Mouse (Mus musculus) MEL (cell line): ENCODE data around the gene Tmem240. TPM values are rescaled to one million over a fixed set of nuclear protein-coding genes. Genes with fewer than 3 reads are reported as not detected.

Experiments
- DNase-seq: peaks from one replicate; pipeline ENCODE4 v3.0.0; 2011; ENCODE audit warnings: low read depth, low spot score
- H3K27ac ChIP-seq: 2 replicates; pipeline ENCODE4 v1.5.1; 2012; ENCODE audit warnings: low read depth, mild to moderate bottlenecking, control low read depth, low read length, moderate library complexity; ENCODE audit not compliant: control insufficient read depth
- H3K27me3 ChIP-seq, 2 experiments: fragments of 150-350 bp in 1 of 2; sonication (generic) in 1 of 2; 2 replicates each; pipeline ENCODE4 v1.6.1; 2012; ENCODE audit warnings: low read length in 2 of 2, mild to moderate bottlenecking in 2 of 2, improper control_type of control experiment in 1 of 2, moderate library complexity in 1 of 2; ENCODE audit not compliant: insufficient read depth in 2 of 2, control insufficient read depth in 1 of 2
- H3K36me3 ChIP-seq, 2 experiments: 2 replicates each; pipeline ENCODE4 v1.6.1; 2012 to 2014; ENCODE audit warnings: low read length in 2 of 2, improper control_type of control experiment in 1 of 2, inconsistent platforms in 1 of 2, mild to moderate bottlenecking in 1 of 2; ENCODE audit not compliant: insufficient read depth in 2 of 2, control insufficient read depth in 1 of 2
- H3K4me1 ChIP-seq, 2 experiments: fragments of 150-350 bp in 1 of 2; sonication (generic) in 1 of 2; 2 replicates each; pipeline ENCODE4 v1.6.1; 2012; ENCODE audit warnings: low read length in 2 of 2, improper control_type of control experiment in 1 of 2, mild to moderate bottlenecking in 1 of 2; ENCODE audit not compliant: insufficient read depth in 2 of 2, control insufficient read depth in 1 of 2
- H3K4me3 ChIP-seq, 2 experiments: fragments of 150-350 bp in 1 of 2; sonication (generic) in 1 of 2; 2 replicates each; pipeline ENCODE4 v1.5.1; 2012; ENCODE audit warnings: low read depth in 2 of 2, low read length in 2 of 2, mild to moderate bottlenecking in 2 of 2, moderate library complexity in 2 of 2, control low read depth in 1 of 2, improper control_type of control experiment in 1 of 2; ENCODE audit not compliant: control insufficient read depth in 1 of 2, insufficient read depth in 1 of 2
- H3K79me2 ChIP-seq: 2 replicates; pipeline ENCODE4 v1.6.1; 2012; ENCODE audit warnings: mild to moderate bottlenecking, low read length, moderate library complexity; ENCODE audit not compliant: control insufficient read depth, poor library complexity, insufficient read depth
- H3K9ac ChIP-seq: 2 replicates; pipeline ENCODE4 v1.6.1; 2012; ENCODE audit warnings: low read depth, mild to moderate bottlenecking, control low read depth, low read length, moderate library complexity; ENCODE audit not compliant: control insufficient read depth, poor library complexity, severe bottlenecking
- H3K9me3 ChIP-seq: fragments of 150-350 bp; sonication (generic); replicated peaks from 2 replicates; pipeline ENCODE4 v1.6.1; 2012; ENCODE audit warnings: mild to moderate bottlenecking, low read length, improper control_type of control experiment, moderate library complexity; ENCODE audit not compliant: insufficient read depth
- BHLHE40 ChIP-seq: IDR thresholded peaks from 2 replicates; pipeline ENCODE4 v1.6.1; 2012; ENCODE audit warnings: low read depth, mild to moderate bottlenecking, inconsistent platforms, low read length, improper control_type of control experiment, borderline replicate concordance
- CHD1 ChIP-seq: IDR thresholded peaks from 2 replicates; pipeline ENCODE4 v1.6.1; 2012; ENCODE audit warnings: low read depth, mild to moderate bottlenecking, inconsistent platforms, low read length, improper control_type of control experiment
- CHD2 ChIP-seq: IDR thresholded peaks from 2 replicates; pipeline ENCODE4 v1.6.1; 2011; ENCODE audit warnings: low read length, improper control_type of control experiment
- CTCF ChIP-seq, 3 experiments: IDR thresholded peaks in 2 of 3; conservative IDR thresholded peaks in 1 of 3; 2 replicates each; pipeline ENCODE4 v1.5.1; 2011 to 2012; ENCODE audit warnings: low read length in 3 of 3, low read depth in 2 of 3, mild to moderate bottlenecking in 2 of 3, improper control_type of control experiment in 1 of 3, inconsistent platforms in 1 of 3, mixed read lengths in 1 of 3, moderate library complexity in 1 of 3; ENCODE audit not compliant: control insufficient read depth in 1 of 3, insufficient read depth in 1 of 3, poor library complexity in 1 of 3, severe bottlenecking in 1 of 3
- ELF1 ChIP-seq: IDR thresholded peaks from 2 replicates; pipeline ENCODE4 v1.6.1; 2014; ENCODE audit warnings: low read depth, mild to moderate bottlenecking, inconsistent platforms, low read length, improper control_type of control experiment, moderate library complexity
- EP300 ChIP-seq, 2 experiments: IDR thresholded peaks; 2 replicates each; pipeline ENCODE4 v1.6.1; 2011; ENCODE audit warnings: improper control_type of control experiment in 2 of 2, low read length in 2 of 2, low read depth in 1 of 2, mild to moderate bottlenecking in 1 of 2
- ETS1 ChIP-seq: IDR thresholded peaks from 2 replicates; pipeline ENCODE4 v1.6.1; 2012; ENCODE audit warnings: low read depth, mild to moderate bottlenecking, inconsistent platforms, low read length, improper control_type of control experiment, moderate library complexity
- GABPA ChIP-seq: IDR thresholded peaks from 2 replicates; pipeline ENCODE4 v1.6.1; 2012; ENCODE audit warnings: low read depth, mild to moderate bottlenecking, inconsistent platforms, low read length, improper control_type of control experiment, moderate library complexity
- GATA1 ChIP-seq: IDR thresholded peaks from 2 replicates; pipeline ENCODE4 v1.6.1; 2011; ENCODE audit warnings: low read depth, low read length, improper control_type of control experiment
- HCFC1 ChIP-seq: IDR thresholded peaks from 2 replicates; pipeline ENCODE4 v1.6.1; 2012; ENCODE audit warnings: low read depth, mild to moderate bottlenecking, inconsistent platforms, low read length, improper control_type of control experiment, moderate library complexity
- JUND ChIP-seq: IDR thresholded peaks from 2 replicates; pipeline ENCODE4 v1.6.1; 2011; ENCODE audit warnings: low read depth, mild to moderate bottlenecking, improper control_type of control experiment, low read length
- KAT2A ChIP-seq: conservative IDR thresholded peaks from 2 replicates; pipeline ENCODE4 v1.6.1; 2012; ENCODE audit warnings: low read depth, low read length, improper control_type of control experiment, inconsistent platforms
- MAFK ChIP-seq: IDR thresholded peaks from 2 replicates; pipeline ENCODE4 v1.6.1; 2011; ENCODE audit warnings: low read depth, mild to moderate bottlenecking, low read length, improper control_type of control experiment, borderline replicate concordance
- MAX ChIP-seq: IDR thresholded peaks from 2 replicates; pipeline ENCODE4 v1.6.1; 2011; ENCODE audit warnings: low read length, improper control_type of control experiment
- MAZ ChIP-seq: IDR thresholded peaks from 2 replicates; pipeline ENCODE4 v1.6.1; 2012; ENCODE audit warnings: low read depth, mild to moderate bottlenecking, inconsistent platforms, low read length, improper control_type of control experiment
- MEF2A ChIP-seq: IDR thresholded peaks from 2 replicates; pipeline ENCODE4 v1.6.1; 2014; ENCODE audit warnings: low read depth, mild to moderate bottlenecking, inconsistent platforms, low read length, improper control_type of control experiment; ENCODE audit not compliant: poor library complexity, insufficient replicate concordance, severe bottlenecking; ENCODE audit errors: extremely low read depth
- MXI1 ChIP-seq: IDR thresholded peaks from 2 replicates; pipeline ENCODE4 v1.6.1; 2011; ENCODE audit warnings: mild to moderate bottlenecking, low read depth, low read length, improper control_type of control experiment
- MYB ChIP-seq: IDR thresholded peaks from 2 replicates; pipeline ENCODE4 v1.6.1; 2011; ENCODE audit warnings: mild to moderate bottlenecking, low read depth, low read length, improper control_type of control experiment
- MYC ChIP-seq: IDR thresholded peaks from 2 replicates; pipeline ENCODE4 v1.6.1; 2011; ENCODE audit warnings: low read depth, mild to moderate bottlenecking, low read length, improper control_type of control experiment, moderate library complexity
- NELFE ChIP-seq: IDR thresholded peaks from 2 replicates; pipeline ENCODE4 v1.6.1; 2011; ENCODE audit warnings: low read depth, low read length, improper control_type of control experiment
- NRF1 ChIP-seq: IDR thresholded peaks from 2 replicates; pipeline ENCODE4 v1.6.1; 2014; ENCODE audit warnings: low read depth, mild to moderate bottlenecking, inconsistent platforms, low read length, improper control_type of control experiment, moderate library complexity; ENCODE audit not compliant: poor library complexity, insufficient read depth, severe bottlenecking
- POLR2A ChIP-seq, 2 experiments: IDR thresholded peaks; 2 replicates each; pipeline ENCODE4 v1.6.1; 2011 to 2012; ENCODE audit warnings: low read length in 2 of 2, mild to moderate bottlenecking in 2 of 2, control low read depth in 1 of 2, improper control_type of control experiment in 1 of 2, low read depth in 1 of 2, moderate library complexity in 1 of 2; ENCODE audit not compliant: control insufficient read depth in 1 of 2, insufficient read depth in 1 of 2, poor library complexity in 1 of 2
- POLR2AphosphoS2 ChIP-seq: IDR thresholded peaks from 2 replicates; pipeline ENCODE4 v1.6.1; 2011; ENCODE audit warnings: low read length, improper control_type of control experiment
- POLR2AphosphoS5 ChIP-seq: IDR thresholded peaks from 2 replicates; pipeline ENCODE4 v1.6.1; 2012; ENCODE audit warnings: low read depth, borderline replicate concordance, mild to moderate bottlenecking, inconsistent platforms, low read length, moderate library complexity, mixed read lengths
- RCOR1 ChIP-seq: IDR thresholded peaks from 2 replicates; pipeline ENCODE4 v1.6.1; 2012; ENCODE audit warnings: low read depth, mild to moderate bottlenecking, inconsistent platforms, low read length, improper control_type of control experiment
- SIN3A ChIP-seq: IDR thresholded peaks from 2 replicates; pipeline ENCODE4 v1.6.1; 2012; ENCODE audit warnings: low read length, improper control_type of control experiment, inconsistent platforms
- SMC3 ChIP-seq: IDR thresholded peaks from 2 replicates; pipeline ENCODE4 v1.6.1; 2011; ENCODE audit warnings: low read depth, low read length, improper control_type of control experiment
- TAL1 ChIP-seq: IDR thresholded peaks from 2 replicates; pipeline ENCODE4 v1.6.1; 2012; ENCODE audit warnings: mild to moderate bottlenecking, inconsistent platforms, low read length, moderate library complexity, mixed read lengths
- TBP ChIP-seq: IDR thresholded peaks from 2 replicates; pipeline ENCODE4 v1.8.0; 2011; ENCODE audit warnings: low read depth, low read length, improper control_type of control experiment
- UBTF ChIP-seq: IDR thresholded peaks from 2 replicates; pipeline ENCODE4 v1.6.1; 2012; ENCODE audit warnings: low read depth, mild to moderate bottlenecking, inconsistent platforms, low read length, improper control_type of control experiment, moderate library complexity, borderline replicate concordance; ENCODE audit not compliant: insufficient read depth
- USF1 ChIP-seq: IDR thresholded peaks from 2 replicates; pipeline ENCODE4 v1.6.1; 2014; ENCODE audit warnings: low read depth, mild to moderate bottlenecking, inconsistent platforms, low read length, improper control_type of control experiment, moderate library complexity
- USF2 ChIP-seq, 2 experiments: IDR thresholded peaks; 2 replicates each; pipeline ENCODE4 v1.6.1; 2011 to 2012; ENCODE audit warnings: improper control_type of control experiment in 2 of 2, low read length in 2 of 2, borderline replicate concordance in 1 of 2, inconsistent platforms in 1 of 2, low read depth in 1 of 2, mild to moderate bottlenecking in 1 of 2; ENCODE audit not compliant: insufficient read depth in 1 of 2
- ZC3H11A ChIP-seq: IDR thresholded peaks from 2 replicates; pipeline ENCODE4 v1.6.1; 2012; ENCODE audit warnings: low read depth, mild to moderate bottlenecking, inconsistent platforms, low read length, improper control_type of control experiment
- ZKSCAN1 ChIP-seq: IDR thresholded peaks from 2 replicates; pipeline ENCODE4 v1.6.1; 2012; ENCODE audit warnings: low read depth, mild to moderate bottlenecking, inconsistent platforms, low read length, improper control_type of control experiment, moderate library complexity
- ZNF384 ChIP-seq: IDR thresholded peaks from 2 replicates; pipeline ENCODE4 v1.6.1; 2012; ENCODE audit warnings: low read depth, mild to moderate bottlenecking, inconsistent platforms, low read length, improper control_type of control experiment
- polyA plus RNA-seq, 2 experiments: library from polyadenylated mRNA; stranded (reverse) in 1 of 2; unstranded in 1 of 2; fragments of >175 nt in 1 of 2; fragments of >200 nt in 1 of 2; gene quantifications; 2 replicates each; pipeline versions ENCODE4 v1.2.1 to v1.2.4; 2012; ENCODE audit warnings: low replicate concordance in 2 of 2, low read depth in 1 of 2; ENCODE audit not compliant: insufficient read length in 2 of 2, insufficient read depth in 1 of 2, missing spikeins in 1 of 2
- total RNA-seq: library from RNA; depleted of rRNA; stranded (reverse); fragments of 300-350 nt; gene quantifications from 2 replicates; pipeline ENCODE4 v1.2.3, GENCODE M21; 2012

The Tmem240 gene
- total and polyA plus RNA-seq, 3 experiments = 0.27 to 0.33 TPM; not detected in 1

DNA sequence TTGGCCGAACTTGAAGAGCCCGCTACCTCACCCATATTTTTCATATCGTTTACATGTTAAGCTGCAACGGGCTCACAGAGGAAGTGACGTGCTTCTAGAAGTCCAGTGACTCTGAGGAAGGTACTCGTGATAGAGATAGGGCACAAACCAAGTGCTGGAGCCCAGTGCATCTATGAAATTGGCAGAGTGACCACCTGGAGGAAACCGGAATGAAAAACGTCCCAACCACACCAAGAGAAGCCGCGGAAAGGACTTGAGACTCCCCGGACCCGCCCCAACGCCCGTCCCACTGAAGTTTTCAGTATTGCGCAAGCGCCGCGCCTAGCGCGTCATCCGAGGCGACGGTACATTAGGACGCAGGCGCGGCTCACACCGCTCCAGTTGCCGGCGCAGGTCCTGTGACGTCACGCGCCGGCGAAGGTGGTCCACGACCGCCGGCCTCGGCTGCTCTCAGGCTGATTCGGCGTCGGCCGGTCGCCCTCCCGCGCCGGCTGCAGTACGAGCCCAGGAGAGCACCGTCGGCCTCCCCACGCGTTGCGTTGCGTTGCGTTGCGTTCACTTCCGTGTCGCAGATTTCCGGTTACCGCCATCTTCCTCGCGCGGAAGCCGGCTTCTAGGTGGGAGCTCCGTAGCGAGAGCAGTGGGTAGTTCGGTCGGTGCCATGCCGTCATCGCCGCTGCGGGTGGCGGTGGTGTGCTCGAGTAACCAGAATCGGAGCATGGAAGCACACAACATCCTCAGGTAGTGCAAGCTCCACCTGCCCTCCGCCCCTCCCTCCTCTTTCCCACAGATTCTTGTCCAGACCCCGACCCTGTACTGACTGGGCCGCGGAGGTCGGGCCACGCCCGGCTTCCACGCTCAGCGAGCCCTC, 29.6 kb upstream of the Tmem240 start, which contains the start of gene Ssu72:
Gene Ssu72, plus strand, starts transcription at position 80 of the 871 bp plus-strand sequence.
- H3K4me3 ChIP-seq = peak within 1 kb of the TSS; percentile 77 to 92
- peaks cover 11 to 15% of the 10 kb centered on the region in 2 experiments for H3K4me1 ChIP-seq
- no peaks in the 10 kb centered on the region for H3K9me3 ChIP-seq
- no peaks in the 10 kb centered on the region for H3K27me3 ChIP-seq
- peaks cover 42% of the 10 kb centered on the region for H3K79me2 ChIP-seq
- H3K36me3 ChIP-seq = peaks cover 3 to 33% of the 10 kb centered on the region in 2 experiments
- peak within 1 kb of the TSS; percentile 95 for H3K9ac ChIP-seq
- H3K27ac ChIP-seq = peak within 1 kb of the TSS; percentile 99
- peak; percentile 97 for DNase-seq
- TF ChIP-seq SMC3 (no peak), MAX (peak; percentile 71), JUND (no peak), TAL1 (no peak), MYB (no peak), ELF1 (peak; percentile 91), HCFC1 (peak; percentile 93), BHLHE40 (no peak), GATA1 (no peak), POLR2A (IDR thresholded peaks at IDR 0.05; ENCODE audit: control insufficient read depth in 1 of 2, insufficient read depth in 1 of 2, low read depth in 1 of 2, low read length in 2 of 2, poor library complexity in 1 of 2) (peak; percentile 74 to 80; a peak in 2 of 4 replicates), CTCF (IDR thresholded peaks at IDR 0.05 in 2 of 3, conservative IDR thresholded peaks at IDR 0.05 in 1 of 3; ENCODE audit: control insufficient read depth in 1 of 3, insufficient read depth in 1 of 3, low read depth in 2 of 3, low read length in 3 of 3, poor library complexity in 1 of 3, severe bottlenecking in 1 of 3) (no peak), TBP (peak; percentile 48), CHD2 (no peak), USF1 (peak; percentile 53), SIN3A (peak; percentile 92), GABPA (no peak), POLR2AphosphoS2 (no peak; the same call in 1 of the 2 replicates), KAT2A (peak; percentile 68; the same call in 1 of the 2 replicates), EP300 (IDR thresholded peaks at IDR 0.05; ENCODE audit: low read depth in 1 of 2, low read length in 2 of 2) (no peak), ETS1 (no peak; the same call in 1 of the 2 replicates), NELFE (peak; percentile 79), MEF2A (peak; percentile 31; the same call in 1 of the 2 replicates), MYC (peak; percentile 69; the same call in 1 of the 2 replicates), NRF1 (peak; percentile 90), POLR2AphosphoS5 (no peak), RCOR1 (no peak), MAZ (no peak), ZNF384 (no peak), USF2 (IDR thresholded peaks at IDR 0.05; ENCODE audit: borderline replicate concordance in 1 of 2, insufficient read depth in 1 of 2, low read depth in 1 of 2, low read length in 2 of 2) (no peak), UBTF (no peak), MAFK (no peak), CHD1 (no peak), ZC3H11A (peak; percentile 16; the same call in 1 of the 2 replicates), MXI1 (peak; percentile 73), ZKSCAN1 (no peak)
